Mouse (Mus musculus) adrenal gland, adult (tissue): Measurements from ENCODE around the gene Phb.

Source experiments
- DNase-seq, 2 experiments: peaks; one replicate each; pipeline ENCODE4 v3.0.0; 2022 to 2023; ENCODE audit warnings: low spot score in 1 of 2; ENCODE audit not compliant: inconsistent age in 2 of 2

Phb gene

DNA sequence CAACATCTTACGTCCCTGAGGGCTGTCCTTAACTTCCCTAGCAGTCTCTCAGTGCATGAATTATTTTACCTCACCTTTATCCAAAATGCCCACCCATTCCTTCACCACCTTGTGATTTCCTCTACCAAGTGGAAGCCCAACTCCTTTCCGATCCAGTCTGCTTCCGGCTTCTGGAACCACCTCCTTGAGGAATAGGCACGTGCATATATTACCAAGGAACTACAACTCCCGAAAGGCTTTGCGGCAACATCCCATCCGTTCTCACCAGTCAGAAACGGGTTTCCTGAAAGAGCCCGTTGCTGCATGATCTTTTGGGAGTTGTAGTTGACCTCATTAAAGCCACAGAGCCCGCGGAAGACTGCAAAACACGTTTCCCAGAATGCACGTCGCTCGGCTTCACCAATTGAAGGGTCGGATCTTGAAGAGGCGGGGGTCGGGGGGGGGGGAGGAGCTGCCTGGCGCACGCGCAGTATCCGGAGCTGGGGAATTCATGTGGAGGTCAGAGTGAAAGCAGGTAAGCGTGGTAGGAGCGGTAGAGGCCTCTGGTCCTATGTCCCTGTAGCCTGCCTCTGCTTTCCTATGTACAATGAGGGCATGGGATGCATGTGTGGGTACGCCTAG, at the start of gene Phb:
Gene Phb, plus strand, starts transcription at position 429 of the 621 bp plus-strand sequence.
- peak; percentile 95 to 98 for DNase-seq

DNA sequence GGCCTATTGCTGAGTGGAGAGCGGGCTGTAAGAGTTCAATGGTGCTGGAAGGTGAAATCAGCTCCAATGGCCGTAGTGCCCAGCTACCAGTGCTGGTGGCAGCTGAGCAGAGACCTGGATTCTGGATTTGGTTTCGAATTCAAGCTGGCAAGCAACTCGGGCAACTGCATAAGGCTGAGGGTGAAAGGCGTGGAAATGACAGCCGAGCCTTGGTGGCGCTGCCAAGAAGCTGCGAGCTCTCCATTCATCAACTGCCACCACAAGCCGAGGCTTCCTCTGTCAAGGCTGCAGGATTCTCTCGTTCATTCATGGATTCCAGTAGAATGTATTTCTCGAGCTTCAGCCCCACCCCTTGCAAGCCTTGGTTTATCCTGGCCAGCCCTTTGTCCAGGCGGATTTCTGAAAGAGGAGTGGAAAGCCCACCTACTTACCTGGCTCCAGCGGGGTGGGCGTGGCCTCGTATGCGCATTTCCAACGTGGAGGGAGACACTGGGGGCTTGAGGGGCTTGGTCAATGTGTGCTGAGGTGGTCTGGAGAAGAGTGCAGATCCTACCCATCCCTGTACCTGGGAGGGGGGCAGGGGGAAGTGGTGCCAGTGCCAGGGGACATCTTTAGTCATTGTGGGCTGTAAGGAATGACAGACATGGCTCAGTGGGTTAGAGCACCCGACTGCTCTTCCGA, 48.8 kb upstream of the Phb start:
- peak; percentile 55 to 86 for DNase-seq

DNA sequence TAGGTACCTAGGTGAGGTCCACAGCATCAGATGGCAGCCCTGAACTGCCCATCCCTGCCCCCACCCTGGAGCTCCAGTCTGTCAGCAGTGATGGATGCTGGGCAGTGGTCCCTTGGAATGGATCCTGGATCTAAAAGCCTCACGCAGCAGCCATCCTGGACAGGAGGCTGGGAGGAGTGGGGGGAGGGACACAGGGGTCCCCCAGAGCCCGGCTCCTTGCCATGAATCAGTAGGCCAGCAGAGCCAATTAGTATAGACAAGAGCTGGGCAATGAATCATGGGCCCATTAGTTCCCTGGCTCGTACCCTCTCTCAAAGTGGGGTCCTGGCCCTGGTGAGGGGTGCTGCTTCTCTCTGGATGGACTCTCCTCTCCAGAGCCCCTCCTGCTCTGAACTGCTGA, 47.7 kb upstream of the Phb start:
- DNase-seq, result no peak

DNA sequence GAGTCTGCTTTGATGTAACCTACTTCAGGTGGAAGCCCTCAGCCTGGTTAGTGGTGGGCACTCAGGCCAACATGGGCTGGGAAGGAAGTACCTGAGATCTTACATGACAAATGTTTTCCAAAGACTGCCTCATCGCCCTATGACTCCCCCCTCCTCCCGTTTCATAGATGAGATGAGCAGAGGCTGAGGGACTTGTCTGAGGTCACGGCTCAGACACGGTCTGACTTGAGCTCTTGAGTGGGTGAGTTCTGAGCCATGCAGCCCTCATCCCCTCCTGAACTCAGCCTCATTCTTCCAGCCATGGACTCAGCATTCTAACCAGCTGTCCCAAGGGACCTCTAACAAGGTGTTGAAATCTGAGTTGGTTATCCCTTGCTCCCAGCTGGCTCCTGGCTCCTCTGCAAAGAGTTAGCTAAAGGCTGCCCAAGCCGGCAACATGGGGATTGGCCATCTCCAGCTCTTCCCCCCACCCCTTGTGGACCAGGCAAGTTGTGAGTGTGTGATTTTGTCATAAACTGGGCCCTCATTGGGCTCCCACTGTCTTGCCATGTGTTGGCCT, 46.8 kb upstream of the Phb start:
- no peak for DNase-seq

DNA sequence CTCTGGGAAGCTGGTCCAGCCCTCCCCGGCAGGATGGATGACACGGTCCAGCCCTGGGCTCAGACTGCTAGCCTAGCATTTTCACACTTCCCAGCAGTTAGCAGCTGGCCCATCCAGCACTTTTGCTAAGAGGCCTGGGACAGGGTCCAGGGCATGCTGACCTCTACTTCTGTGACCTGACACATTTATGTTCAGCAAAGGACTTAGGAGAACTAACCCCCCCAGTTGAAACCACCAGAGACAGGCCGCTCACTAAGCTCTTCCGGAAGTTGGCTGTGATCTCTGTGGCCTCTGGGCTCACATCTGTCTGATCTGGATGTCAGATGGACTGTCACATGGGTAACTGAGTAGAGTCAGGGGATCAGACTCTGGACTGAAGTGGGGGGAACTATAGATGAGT, 45.7 kb upstream of the Phb start:
- DNase-seq, result no peak

DNA sequence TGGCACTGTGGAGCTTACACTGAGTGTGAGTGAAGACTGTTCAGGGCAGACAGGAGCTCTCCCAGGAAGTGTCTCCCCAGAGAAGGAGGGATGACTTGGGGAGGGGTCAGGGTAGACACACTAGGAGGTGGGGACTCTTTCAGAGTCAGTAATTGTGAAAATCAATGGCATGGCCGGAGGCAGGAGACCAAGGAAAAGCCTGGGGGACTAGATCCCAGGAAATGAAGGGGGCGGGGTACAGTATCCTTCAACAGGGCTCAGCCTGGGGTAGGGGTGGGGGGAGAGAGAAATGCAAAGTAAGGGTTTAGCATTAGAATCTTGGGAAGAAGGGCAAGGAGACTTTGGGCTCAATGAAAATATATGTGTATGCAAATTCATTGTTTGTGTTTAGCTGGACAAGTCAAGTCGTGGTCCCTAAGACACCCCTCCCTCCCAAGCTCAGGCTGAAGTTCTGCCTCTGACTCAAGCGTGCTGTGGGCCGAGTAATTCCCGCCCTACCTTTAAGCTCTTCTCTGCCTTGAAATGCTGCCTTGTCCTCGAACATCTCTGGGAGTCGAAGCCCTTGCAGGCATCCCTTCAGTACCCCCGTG, 45.1 kb upstream of the Phb start:
- DNase-seq, result no peak

DNA sequence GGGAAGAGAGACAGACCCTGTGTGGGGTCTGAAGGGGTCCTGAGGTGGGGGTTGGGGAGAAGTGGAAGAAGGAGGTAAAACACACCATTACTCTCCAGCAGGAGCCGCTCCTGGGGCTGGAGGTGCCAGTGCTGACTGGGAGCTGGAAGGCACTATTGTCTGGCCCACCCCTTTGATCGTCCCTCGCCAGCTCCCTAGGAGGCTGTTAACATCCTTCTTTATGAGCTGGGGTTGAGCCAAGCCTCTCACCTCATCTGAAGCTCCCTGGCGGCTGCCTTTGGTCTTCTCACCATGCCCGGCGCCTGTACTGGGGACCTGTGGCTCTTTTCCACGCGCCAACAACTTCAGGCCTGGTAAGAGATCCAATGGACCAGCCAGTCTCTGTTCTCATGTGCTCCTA, 44.3 kb upstream of the Phb start:
- DNase-seq, result no peak

DNA sequence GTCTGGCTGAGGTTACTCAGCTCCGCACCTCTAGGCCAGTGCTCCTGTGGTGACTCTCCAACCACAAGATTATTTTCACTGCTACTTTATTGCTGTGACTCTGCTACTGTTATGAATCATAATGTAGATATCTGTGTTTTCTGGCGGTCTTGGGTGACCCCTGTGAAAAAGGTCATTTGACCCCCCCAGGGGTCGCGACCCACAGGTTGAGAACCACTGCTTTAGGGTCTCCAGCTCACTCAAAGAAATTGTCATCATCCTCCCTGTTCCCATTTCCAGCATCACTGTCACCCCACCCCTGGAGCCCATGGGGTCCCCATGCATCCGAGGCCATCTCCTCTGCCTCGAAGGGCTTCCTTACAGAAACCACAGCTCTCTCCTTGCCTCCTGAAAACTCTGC, 36.2 kb upstream of the Phb start:
- no peak for DNase-seq

DNA sequence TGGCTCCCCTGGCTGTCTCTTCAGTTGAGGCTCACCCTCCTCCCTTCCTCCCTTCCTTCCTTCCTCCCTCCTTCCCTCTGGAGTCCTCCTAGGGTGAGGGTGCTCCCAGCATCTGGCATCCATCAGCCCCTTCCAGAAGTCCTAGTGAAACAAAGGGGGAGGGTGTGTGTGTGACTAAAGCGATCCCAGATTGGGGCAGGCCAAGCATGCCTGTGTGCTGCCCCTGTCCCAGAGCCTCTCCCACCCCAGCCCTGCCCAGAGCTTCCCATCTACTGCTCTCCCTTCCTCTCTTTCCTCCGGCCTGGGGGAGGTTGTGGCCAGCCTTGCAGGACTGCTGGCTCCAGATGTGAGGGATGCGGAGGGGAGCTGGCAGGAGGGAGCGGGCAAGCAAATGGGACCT, 35.5 kb upstream of the Phb start:
- DNase-seq, result no peak

DNA sequence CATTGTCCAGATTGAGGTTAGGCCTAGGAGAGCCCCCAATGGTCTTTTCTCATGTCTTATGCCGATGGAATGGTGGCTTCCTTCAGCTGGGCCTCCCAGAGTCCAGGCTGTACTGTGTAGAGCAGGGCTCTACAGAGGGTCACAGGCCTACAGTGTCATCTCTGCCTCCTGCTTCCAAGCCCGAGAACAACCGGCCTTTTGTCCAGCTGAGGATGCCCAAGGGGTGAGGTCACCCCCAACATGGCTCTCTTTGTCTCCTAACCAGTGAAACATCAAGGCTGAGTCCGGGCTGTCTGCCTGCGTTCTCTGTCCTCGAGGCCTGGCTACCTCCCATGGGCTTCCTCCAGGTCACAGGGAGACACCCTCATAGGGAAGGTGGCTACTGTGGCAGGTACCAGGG, 34.3 kb upstream of the Phb start:
- no peak for DNase-seq

DNA sequence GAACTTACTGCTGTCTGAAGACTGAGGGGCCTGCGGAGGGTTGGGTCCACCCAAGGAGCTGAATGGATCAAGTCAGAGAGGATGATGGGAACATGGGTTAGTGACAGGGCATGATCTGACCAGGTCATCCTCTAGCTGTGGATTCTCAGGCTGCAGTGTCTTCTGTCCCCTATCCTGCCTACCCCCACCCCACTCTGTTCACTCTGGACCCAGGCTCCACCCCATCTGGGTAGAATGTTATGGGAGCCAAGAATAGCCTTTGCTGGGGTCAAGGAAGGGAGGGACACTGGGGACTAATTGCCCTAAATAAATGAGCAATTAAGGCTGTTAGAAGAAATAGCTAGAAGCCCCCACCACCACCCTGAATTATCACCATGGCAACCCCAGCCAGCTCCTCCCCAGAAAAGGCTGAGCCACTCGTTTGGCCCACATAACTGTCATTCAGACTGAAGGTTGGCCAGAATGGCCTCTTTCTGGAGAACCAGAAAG, 33.2 kb upstream of the Phb start:
- DNase-seq, result no peak

DNA sequence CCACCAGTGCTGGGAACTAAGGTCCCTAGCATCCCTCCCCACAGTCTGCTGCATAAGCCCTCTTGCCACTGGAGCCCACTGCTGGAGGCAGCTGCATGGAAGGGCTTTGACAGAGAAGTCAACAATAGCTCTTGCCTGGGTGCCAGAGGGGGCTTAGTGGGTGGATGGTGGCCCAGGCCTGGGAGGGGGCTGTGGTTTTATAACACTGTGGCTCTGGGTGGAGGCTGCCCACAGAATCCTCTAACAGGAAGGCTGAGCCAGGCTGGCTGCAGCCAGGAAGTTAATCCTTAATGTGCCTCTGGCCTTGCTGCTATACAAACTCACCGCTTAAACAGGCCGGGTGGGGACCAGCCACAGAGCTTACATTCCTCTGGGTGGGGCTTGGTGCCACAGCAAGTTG, 31.7 kb upstream of the Phb start:
- DNase-seq, result no peak

DNA sequence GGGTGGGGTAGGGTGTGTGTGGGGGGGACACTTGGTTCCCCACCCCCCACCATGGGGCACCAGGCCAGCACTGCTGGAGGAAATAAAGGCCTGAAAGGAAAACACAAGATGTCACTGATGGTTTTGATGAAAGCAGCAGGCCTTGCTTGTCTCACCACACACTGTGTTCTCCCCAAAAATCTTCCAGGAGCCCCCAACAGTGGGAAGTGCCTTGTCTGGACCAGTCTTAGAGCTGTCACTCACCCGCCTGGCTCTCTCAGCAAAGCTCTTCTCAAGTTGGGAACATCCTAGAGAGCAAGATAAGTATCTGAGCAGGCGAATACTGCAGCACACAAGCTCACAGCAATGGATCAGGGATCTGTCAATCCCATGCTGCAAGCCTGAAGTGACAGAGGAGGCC, 26.0 kb upstream of the Phb start:
- no peak for DNase-seq

DNA sequence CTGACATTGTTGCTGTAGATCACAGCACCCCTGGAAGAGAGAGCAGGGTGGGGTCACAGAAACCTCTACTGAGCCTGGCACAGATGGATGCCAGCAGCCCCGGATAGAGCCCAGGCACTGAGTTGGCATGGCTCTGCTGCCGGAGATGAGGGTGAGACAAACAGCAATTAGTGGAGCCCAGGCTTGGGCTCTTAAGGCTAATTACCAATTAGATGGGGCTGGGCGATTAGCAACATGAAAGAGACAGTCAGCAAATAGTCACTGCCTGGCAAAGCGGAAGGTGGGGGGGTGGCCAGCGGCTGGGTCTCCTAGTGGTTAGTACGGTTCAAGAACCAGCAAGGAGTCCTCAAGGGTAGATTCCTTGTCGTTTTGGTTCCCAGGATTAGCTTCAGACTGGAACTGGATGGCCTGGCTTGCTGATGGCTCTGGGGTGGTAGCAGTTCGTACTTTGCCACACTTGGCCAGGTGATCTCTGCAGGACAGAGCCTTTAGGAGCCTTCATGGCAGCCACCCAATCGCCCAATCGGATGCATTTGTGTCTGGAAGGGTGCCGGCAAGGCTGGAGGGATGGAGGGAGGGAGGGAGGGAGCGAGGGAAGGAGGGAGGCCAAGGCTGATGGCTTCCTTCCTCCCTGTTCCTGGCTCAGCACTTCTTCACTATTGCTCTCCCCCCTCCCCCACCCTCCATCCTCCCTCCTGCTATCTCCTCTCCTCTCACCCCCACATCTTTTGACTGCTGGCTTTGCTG, 24.1 kb upstream of the Phb start:
- peak in 1 of 2 experiments; percentile 36 for DNase-seq

DNA sequence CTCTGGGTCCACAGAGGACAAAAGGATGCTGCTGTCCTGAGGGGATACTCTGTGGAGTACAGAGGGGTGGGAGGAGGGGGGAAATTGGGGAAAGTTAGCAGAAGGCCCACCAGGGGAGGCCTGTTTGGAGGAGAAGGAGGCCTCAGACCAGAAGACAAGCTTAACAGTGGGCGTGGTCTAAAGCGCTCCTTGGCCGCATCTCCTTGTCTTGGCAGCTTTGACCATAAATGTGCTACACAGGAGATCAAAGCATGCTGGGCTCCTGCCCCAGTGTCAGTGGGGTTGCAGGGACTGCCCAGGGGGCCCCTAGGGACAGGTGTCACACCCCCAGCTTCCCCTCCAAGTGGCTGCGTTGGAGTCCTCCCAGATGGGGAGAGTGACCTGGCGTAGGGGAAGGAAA, 22.9 kb upstream of the Phb start:
- no peak for DNase-seq

DNA sequence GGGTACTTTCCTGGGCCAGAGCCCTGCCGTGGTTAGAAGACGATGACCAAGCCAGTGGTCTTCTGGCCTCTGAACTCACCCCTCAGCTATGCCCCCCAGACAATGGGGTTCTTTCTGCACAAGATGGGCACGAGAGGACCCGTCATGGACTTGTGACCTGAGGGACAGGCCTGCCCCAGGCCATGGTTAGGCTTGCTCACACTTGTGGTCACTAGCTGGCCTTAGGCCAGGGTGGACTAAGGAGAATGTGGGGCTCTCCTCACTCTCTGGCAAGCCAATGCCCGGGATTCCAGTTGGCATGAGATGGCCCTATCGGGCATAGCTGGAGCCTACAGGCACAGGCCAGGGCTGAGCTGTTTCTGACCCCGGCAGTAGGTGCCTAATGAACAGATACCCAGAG, 22.4 kb upstream of the Phb start:
- DNase-seq, result no peak

DNA sequence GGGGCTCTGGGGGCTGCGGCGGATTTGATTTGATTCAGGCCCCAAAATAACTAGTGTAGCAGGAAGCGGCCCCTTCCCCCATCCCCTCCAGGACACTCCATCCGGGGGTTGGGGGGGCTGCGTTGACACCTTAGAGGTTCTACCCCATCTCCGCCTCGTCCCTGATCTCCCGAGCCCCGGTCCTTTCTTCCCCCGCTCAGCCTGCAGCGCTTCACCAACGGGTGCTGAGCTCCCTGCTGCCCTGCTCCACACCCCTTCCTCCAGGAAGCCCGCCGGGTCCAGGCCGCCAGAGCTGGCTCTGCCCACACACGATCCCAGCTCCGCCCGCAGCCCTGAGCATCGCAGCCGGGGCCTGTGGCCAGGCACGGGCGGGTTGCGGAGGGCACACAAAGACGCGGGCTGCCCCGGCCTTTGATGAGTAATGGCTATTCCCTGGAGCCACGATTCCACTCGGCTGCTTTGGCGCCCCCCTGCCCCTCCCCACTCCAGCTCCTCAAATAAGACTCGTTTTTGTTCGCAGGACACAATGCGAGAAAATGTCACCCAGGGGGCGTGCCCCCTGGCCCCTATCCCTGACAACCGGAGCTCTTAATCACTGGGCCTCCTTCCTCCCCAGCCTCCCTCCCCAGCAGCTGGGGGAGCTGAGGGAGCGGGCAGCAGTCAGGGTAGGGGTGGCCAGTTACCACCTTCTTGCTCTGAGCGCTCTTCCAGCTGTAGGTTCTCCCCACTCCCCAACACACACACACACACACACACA, 21.2 kb upstream of the Phb start:
- DNase-seq, result no peak

DNA sequence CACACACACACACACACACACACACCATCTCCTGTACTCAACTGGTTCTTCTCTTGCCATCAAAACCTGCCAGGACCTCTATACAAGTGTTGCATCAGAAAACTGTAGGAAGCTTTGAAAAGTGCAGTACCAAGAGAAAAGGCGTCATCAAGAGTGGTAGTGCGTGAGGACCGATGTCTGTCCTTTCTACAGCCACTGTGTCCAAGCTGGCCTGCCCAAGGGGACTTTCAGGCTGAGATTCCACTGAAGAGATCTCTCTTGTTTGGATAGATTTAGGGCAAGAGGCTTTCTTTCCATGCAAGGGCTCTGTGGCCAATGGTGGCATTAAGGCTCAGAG, 20.6 kb upstream of the Phb start:
- DNase-seq, result no peak

DNA sequence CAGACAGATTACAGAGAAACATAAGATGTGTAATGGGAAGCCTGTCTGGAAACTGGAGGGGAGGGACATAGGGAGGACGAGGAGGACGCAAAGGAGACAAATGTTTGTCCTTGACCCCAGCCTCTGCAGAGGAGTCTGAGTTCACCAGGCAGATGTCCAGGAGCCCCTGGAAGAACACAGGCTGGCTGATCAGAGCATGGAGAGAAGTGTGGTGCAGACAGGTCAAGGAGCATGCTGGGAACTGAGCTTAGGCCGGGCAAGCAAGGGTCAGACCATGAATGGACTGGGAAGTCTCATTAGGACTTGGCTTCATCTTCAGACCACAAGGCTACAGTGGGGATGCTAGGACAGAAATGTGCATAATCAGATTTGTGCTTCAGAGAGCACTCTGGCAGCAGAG, 19.0 kb upstream of the Phb start:
- no peak for DNase-seq

DNA sequence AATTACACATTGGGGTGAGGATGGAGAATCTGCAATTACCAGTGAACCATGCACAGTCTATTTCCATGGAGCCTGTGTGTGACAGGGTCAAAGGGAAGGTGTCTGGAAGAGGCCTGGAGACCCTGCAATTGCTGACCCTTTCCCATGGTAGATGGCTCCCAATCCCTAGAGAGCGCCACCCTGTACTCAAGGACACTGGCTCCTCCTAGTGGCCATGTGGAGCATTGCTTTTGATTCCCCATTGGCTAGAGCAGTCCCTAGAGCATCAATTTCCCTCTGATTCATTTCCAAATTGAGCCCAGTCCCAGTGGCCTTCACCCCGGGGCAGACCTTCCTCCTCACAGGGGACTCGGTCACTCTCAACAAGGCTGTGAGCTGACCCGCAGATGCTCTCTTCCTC, 17.9 kb upstream of the Phb start:
- DNase-seq, result peak; percentile 82 to 93

DNA sequence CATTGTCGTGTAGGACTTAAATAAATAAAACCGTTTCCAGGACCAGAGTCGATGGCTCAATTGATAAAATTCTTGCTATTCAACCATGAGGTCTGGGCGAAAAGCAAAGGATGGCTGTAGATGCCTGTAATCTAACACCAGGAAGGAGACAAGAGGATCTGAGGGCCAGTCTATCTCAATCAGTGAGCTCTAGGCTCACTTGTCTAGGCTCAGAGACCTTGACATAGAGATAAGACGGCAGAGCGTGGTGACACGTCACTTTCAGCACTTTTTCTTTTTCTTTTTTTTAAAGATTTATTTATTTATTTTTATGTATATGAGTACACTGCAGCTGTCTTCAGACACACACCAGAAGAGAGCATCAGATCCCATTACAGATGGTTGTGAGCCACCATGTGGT, 17.2 kb upstream of the Phb start:
- peak in 1 of 2 experiments; percentile 56 for DNase-seq
